Mouse (Mus musculus) naive thymus-derived CD4-positive, alpha-beta T cell, adult 2 months (primary cell): ENCODE results near the gene Vps37b.

Source experiments
- DNase-seq: peaks from one replicate; pipeline ENCODE4 v3.0.0-alpha.2; 2011; ENCODE audit warnings: low read depth

Gene Vps37b

DNA sequence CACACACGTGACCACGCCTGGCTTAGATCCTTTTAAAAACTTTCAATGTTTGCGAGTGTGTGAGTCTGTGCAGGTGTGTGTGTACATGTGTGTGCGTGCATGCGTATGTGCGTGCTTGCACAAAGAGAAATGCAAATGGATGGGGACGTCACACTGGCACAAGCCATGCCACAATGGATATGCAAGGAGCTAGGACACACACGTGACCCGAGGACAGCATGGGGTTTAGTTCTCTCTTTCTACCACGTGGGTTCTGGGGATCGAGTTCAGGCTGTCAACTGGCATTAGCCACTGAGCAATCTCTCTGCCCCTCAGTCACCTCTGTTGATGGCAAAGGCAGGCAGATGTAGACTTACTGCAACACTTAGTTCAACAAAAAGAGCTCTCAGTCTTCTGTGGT, 10.4 kb downstream of the Vps37b start:
- peak; percentile 52 for DNase-seq

GRCm38 (mm10) chr5:124021148-124021547, 10.9 kb downstream of the Vps37b start:
- peak; percentile 31 for DNase-seq

GRCm38 (mm10) chr5:124019348-124020216, 12.5 kb downstream of the Vps37b start:
- peak; percentile 75 for DNase-seq

- peak; percentile 48 for DNase-seq
Measured at GRCm38 (mm10) chr5:124018651-124019050, 13.4 kb downstream of the Vps37b start.

DNA sequence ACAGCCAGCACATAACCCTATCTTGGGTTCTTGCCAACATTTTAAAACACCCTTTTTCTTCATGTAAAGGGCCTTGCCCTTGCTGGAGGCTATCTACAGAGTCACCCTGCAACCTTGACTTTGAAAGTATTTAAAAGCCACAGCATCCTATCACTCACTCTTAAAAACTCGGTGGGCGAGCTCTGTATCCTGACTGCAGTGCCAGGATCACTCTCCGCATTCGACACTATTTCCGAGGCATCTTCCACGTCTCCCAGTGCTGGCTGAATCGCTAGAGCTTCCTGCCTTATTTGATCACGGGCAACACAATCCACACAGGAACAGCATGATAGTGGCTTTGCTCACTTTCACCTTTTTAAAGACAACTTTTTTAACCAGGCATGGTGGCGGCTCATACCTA, 14.1 kb downstream of the Vps37b start:
- DNase-seq, result no peak

DNA sequence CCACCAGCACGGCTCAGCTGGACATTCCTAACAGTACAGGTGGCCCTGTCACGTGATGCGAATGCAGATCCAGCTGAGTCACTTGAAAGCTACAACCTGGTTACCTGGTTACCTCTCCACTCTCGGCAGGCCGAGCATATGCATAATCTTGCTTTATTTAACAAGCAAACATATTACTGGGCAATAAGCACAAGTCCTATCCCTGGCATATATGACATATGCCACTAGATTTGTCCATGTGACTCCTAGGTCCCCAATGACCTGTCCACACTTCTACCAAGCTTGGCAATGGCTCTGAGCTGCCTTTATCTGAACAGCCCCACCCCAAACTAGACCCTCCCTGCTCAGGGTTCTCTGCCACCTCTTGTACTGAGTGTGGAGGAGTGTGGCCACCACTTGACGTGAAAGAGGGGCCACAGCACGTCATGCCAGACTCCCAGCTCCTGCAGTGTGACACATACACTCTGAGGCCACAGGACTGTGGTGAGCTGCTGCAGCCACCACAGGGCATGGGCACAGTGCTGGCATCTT, 15.7 kb downstream of the Vps37b start:
- peak; percentile 25 for DNase-seq

GRCm38 (mm10) chr5:124015727-124016126, 16.3 kb downstream of the Vps37b start:
- peak; percentile 22 for DNase-seq

- DNase-seq, result peak; percentile 38
Measured at GRCm38 (mm10) chr5:124014791-124015251, 17.2 kb downstream of the Vps37b start.

- no peak for DNase-seq
Measured at GRCm38 (mm10) chr5:124014180-124014579, 17.9 kb downstream of the Vps37b start.

DNA sequence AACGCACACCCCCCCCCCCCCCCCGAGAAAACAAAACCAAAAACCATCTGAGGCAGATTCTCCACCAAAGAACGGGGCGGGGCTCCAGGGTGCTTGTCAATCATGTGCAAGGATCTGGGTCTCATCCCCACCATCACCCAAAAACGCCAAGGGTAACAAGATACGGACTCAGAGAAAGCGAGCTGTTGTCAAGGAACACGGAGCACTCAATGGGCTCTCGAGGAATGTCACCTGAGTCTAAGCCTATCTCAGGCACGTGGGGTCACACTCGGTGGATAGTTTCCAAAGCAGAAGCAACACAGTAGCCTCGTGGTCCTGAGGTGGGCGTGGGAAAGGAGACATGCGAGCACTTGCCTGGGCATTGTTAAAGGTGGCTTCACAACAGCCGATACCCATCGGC, 18.3 kb downstream of the Vps37b start:
- DNase-seq, result peak; percentile 41

- peak; percentile 37 for DNase-seq
Measured at GRCm38 (mm10) chr5:124012885-124013284, 19.2 kb downstream of the Vps37b start.

GRCm38 (mm10) chr5:124011927-124012326, 20.1 kb downstream of the Vps37b start:
- DNase-seq, result peak; percentile 45

DNA sequence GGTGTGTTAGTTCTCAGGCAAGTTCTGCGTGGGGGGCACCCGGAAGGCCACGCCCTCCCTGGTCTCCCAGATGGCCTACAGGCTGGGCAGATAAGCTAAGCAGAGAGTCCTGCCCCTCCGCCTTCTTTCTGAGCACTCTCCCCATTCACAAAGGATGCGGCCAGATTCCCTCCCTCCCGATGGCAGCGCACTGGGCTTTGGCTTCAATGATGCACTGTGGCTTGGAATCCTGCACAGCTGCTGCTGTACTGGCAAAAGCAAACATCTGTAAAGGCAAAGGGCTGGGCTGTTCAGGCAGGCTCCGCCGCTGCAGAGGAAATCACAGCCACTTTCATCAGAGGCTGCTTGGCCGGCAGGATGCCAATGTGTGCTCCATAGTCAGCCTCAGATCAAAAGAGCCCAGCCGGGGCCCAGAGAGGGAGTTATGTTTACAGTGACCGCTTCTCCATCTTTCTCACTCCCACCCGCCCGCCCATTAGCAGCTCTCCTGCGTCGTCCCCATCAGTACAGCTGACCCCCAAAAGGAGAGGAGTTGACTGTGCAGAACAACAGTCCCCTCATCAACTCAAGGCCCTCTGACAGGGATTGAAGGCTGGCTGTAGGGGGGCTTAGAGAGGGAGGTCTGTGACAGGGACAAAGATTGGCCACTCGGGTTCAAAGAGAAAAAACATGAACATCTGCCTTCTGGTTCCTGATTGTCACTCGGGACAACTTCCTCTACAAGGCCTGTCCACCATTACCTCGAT, 21.0 kb downstream of the Vps37b start:
- peak; percentile 65 for DNase-seq

DNA sequence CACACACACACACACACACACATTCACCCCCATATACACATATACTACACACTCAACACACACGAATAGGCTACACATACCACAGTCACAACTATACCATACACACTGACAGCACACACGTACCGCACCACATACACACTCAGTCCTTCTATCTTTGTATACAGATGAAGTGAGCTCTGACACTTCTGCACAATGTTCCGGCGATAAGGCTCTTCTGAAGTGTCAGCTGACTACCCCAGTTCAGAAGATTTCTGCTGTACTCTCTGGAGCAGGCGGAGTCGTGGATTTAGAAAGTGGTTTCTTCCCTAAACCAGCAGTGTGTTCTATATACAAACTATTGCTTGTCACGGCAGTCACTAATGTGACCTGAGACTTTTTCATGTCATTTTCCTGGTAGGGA, 22.0 kb downstream of the Vps37b start:
- DNase-seq, result peak; percentile 31

DNA sequence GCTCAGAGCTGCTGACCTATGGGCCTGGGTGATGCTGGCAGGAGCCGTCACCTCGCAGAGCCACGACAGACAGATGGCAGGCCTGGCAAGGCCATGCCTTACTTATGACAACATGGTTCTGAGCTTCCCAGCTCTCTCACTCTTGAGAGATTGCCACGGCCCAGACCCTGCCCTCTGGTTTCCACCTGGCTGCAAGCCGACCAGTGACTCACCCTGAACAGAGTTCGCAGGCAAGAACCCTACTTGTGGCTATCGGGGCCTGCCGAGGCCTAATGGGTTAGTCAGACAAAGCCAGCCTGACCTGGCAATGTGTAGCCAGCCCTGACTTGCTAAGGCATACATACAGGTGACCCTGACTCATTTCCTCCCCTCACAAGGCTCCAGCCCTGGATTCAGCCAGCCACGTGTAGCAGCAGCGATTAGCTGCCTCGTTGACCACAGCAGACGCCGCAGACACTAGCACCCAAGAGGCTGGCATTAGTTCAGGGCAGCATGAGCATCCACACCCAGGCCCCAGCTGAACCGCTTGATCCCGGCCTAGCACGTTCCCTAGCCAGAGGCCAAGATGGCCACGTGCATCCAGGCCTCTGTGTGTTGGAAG, 25.1 kb downstream of the Vps37b start:
- no peak for DNase-seq

- no peak for DNase-seq
Measured at GRCm38 (mm10) chr5:124006082-124006873, 25.8 kb downstream of the Vps37b start.

DNA sequence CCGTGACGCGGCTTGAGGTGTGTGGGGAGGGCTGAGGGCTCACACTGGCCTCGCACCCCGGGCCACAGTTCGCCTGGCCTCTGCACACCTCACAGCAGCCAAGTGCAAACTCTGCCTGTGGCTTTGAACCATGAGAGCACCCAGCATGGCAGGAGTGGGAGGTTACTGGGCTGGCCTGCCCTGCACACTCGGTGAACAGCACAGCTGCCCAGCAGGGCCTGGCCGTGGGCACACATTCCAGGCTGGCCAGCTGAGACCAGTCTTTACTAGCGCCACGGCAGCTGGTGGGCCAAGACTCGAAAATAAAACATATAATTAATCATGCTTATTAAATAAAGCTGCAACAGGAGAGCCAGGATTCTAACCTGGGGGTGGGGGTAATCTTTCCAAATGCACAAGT, 26.5 kb downstream of the Vps37b start:
- no peak for DNase-seq

DNA sequence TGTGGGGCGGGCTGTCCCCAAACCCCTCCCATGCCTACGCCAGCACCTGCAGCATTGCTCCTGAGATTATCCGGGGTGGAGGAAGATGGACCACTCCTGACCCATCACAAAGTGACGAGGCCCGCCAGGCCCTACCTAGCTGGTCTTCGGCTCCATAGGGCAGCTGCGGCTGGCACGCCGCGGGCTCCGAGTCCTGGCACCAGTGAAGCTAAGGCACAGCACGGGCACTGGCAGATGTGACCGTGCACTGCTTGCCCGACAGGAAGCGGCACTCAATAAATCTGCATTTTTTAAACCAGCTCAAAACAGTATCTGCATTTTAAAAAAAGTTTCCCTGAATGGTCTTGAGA, 26.9 kb downstream of the Vps37b start:
- no peak for DNase-seq

DNA sequence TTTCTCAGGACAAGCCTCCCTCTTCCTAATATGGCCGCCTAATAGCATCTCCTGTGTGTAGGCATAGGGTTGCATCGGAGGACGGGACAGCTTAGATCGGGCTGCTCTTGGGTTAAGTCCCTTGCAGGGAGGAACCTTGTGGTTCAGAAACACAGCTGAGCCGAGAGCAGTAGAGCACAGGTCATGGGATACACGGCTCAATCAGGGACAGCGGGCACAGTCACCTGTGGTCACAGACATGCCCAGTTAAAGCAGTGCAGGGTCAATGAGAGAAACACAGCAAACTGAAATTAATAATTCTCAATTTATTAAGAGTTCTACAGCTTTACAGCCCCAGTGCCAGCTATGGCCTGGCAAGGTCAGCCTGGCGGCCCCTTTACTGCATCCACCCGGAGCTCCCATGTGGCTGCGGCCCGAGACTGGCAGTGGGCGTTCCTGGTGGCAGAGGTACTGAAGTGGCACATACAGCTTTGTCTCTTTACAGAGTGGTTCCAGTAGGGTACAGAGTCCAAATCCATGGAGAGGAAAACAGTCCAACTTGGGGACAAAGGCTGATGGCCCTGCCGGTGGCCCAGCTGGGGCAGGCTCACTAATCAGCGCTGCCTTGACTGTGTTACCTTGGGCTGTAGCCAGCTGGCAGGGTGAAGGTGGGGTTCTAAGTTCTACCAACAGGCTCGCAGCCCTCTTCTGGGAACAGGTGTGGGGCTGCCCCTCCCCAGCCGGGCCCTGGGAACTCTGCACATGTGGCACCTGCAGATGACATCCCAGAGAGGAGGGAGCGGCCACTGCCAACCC, 27.5 kb downstream of the Vps37b start:
- DNase-seq, result no peak

DNA sequence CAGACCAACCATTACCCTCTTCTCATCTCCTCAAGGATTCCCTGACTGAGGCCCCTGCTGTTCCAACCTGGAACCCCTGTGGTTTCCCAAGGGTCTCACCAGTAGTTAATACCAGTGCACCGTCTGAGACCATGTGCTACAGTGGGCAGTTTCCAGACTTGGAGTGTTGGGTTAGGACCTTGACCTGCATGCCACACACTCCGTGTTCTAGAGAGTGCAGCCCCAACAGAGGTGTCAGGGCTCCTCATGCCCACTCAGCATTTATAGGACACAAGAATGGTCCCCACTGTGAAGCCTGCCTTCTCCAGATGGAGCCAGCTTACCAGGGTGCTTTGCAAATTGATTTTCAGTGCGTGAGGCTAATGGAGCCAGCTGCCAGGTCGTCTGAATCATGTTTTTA, 28.7 kb downstream of the Vps37b start:
- peak; percentile 18 for DNase-seq

GRCm38 (mm10) chr5:124002876-124003275, 29.2 kb downstream of the Vps37b start:
- DNase-seq, result no peak
